Mouse (Mus musculus): Measurements from ENCODE around the gene Piwil1. TPM values are rescaled to one million over a fixed set of nuclear protein-coding genes. Genes with fewer than 3 reads are reported as not detected.

Piwil1 gene
- not detected in 2 replicates for polyA plus RNA-seq (2014; fragmentation: Nextera tagmentation; extraction: Ambion mirVana)

DNA sequence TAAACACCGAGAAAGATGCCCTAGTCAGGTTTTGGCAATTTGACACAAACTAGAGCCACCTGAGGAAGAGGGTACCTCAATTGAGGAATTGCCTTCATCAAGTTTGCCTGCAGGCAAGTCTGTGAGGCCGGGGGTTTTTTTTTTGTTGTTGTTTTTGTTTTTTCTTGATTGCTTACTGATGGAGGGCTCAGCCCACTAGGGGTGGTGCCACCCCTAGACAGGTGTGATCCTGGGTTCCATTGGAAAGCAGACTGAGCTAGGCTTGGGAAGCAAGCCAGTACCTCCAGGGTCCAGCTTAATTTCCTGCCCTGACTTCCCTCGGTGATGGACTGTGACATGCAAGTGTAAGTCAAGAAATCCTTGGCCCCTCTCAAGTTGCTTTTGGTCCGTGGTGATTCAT, at the start of gene Piwil1:
TSS of gene Piwil1 (plus strand) at position 301 of the 400 bp plus-strand sequence.
- WGBS (ENCODE audit: insufficient replicate concordance): 70% methylated on average over 4 of the region's 4 CpGs
- no peaks in the 10 kb centered on the region for H3K27me3 ChIP-seq (ENCODE audit: control insufficient read depth, insufficient read depth, low read length)
- H3K4me1 ChIP-seq (ENCODE audit: control insufficient read depth, insufficient read depth, low read length): no peaks in the 10 kb centered on the region
- no peak within 1 kb of the TSS for H3K4me2 ChIP-seq
- no peak for ATAC-seq (replicated peaks; ENCODE audit: insufficient number of reproducible peaks, low FRiP score, low TSS enrichment)
- H3K9me3 ChIP-seq (replicated peaks; ENCODE audit: control insufficient read depth, low read length): no peaks in the 10 kb centered on the region
- H3K9ac ChIP-seq (ENCODE audit: low read depth, low read length): no peak within 1 kb of the TSS
- H3K27ac ChIP-seq (ENCODE audit: low read depth, low read length): no peak within 1 kb of the TSS
- H3K36me3 ChIP-seq (ENCODE audit: control insufficient read depth, insufficient read depth, low read length): no peaks in the 10 kb centered on the region
- no peak within 1 kb of the TSS for H3K4me3 ChIP-seq (ENCODE audit: low read depth, low read length)

DNA sequence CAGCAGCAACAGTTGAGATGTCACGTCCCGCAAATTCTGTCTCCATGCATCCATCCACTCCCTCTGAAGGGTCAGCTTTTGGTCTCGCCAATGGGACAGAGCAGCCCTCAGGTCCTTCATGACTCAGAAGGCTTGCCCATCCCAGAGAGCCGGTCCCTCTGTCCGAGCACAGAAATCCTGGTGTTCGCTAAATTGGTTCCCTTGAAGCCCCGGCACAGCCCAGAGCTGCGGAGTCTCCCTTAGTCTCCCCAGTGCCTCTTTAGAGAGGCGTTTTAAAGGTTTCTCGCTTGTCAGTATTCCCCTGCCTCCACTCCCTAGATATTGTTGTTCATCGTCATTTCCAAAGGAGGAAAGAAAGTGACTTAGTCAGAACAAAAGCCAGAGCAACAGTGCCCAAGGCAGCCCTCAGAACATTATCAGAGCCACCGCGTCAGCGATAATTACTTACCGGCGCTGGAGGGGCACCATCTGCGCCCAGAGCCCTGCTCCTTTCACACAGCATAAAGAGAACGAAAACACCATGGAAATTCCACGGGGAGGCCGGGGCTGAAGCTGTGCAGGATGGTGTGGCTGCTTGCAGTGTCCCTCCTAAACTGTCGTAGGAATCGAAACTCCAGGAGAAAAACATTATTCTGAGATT, 45.7 kb upstream of the Piwil1 start:
- 49% methylated on average over 22 of the region's 22 CpGs for WGBS (ENCODE audit: insufficient replicate concordance)
- H3K9ac ChIP-seq (ENCODE audit: low read depth, low read length): no peak overlapping the region
- peak overlapping the region; percentile 29 for H3K4me2 ChIP-seq
- 0 out of 2 replicates have a peak, but pooled peaks cover 4% of the 10 kb centered on the region for H3K27me3 ChIP-seq (ENCODE audit: control insufficient read depth, insufficient read depth, low read length)
- no peaks in the 10 kb centered on the region for H3K4me1 ChIP-seq (ENCODE audit: control insufficient read depth, insufficient read depth, low read length)
- no peaks in the 10 kb centered on the region for H3K36me3 ChIP-seq (ENCODE audit: control insufficient read depth, insufficient read depth, low read length)
- ATAC-seq (replicated peaks; ENCODE audit: insufficient number of reproducible peaks, low FRiP score, low TSS enrichment): no peak
- H3K9me3 ChIP-seq (replicated peaks; ENCODE audit: control insufficient read depth, low read length): no peaks in the 10 kb centered on the region
- H3K4me3 ChIP-seq (ENCODE audit: low read depth, low read length): no peak overlapping the region
- no peak overlapping the region for H3K27ac ChIP-seq (ENCODE audit: low read depth, low read length)

DNA sequence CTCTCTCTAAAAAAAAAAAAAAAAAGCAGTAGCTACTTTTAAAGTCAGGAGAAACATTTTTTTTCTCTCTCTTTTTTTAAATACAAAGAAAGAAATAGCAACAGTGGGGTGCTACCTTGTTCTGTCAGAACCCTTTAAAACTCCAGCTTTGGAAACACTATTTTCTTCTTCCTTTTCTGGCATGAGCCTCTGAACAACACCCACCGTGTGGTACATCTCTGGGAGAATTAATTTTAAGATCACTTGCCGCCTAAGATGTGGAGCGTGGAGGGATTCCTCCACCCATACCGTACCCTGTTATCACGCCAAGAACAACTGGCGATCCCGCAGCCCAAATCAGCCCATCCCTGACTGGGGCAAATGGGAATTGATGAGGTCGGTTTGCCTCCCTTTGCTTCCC, 42.2 kb upstream of the Piwil1 start:
- H3K9me3 ChIP-seq (replicated peaks; ENCODE audit: control insufficient read depth, low read length): no peaks in the 10 kb centered on the region
- H3K4me2 ChIP-seq: no peak overlapping the region
- H3K27me3 ChIP-seq (ENCODE audit: control insufficient read depth, insufficient read depth, low read length): 0 out of 2 replicates have a peak, but pooled peaks cover 4% of the 10 kb centered on the region
- no peak overlapping the region for H3K27ac ChIP-seq (ENCODE audit: low read depth, low read length)
- H3K9ac ChIP-seq (ENCODE audit: low read depth, low read length): no peak overlapping the region
- H3K36me3 ChIP-seq (ENCODE audit: control insufficient read depth, insufficient read depth, low read length): no peaks in the 10 kb centered on the region
- WGBS (ENCODE audit: insufficient replicate concordance): 52% methylated on average over 8 of the region's 8 CpGs
- no peak overlapping the region for H3K4me3 ChIP-seq (ENCODE audit: low read depth, low read length)
- ATAC-seq (replicated peaks; ENCODE audit: insufficient number of reproducible peaks, low FRiP score, low TSS enrichment): no peak
- no peaks in the 10 kb centered on the region for H3K4me1 ChIP-seq (ENCODE audit: control insufficient read depth, insufficient read depth, low read length)

DNA sequence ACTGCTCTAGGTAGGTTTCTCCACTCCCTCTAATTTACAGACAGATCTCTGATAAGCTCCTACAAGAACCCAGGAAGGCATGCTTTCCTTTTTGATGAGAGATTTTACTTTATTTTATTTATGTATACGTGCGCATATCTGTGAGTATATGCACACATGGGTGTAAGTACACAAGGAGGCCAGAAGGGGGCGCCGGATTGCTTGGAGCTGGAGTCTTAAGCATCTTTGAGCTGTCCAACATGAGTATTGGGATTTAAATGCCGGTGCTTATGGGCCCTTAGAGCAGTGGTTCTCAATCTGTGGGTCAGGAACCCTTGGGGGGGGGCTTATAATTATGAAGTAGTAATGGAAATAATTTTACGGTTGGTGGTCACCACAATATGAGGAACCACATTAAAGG, 39.4 kb upstream of the Piwil1 start:
- Histone ChIP-seq H3K4me1 (ENCODE audit: control insufficient read depth, insufficient read depth, low read length) (no peaks in the 10 kb centered on the region), H3K27ac (ENCODE audit: low read depth, low read length) (no peak overlapping the region), H3K4me2 (no peak overlapping the region), H3K4me3 (ENCODE audit: low read depth, low read length) (no peak overlapping the region), H3K9ac (ENCODE audit: low read depth, low read length) (no peak overlapping the region), H3K9me3 (replicated peaks; ENCODE audit: control insufficient read depth, low read length) (no peaks in the 10 kb centered on the region), H3K36me3 (ENCODE audit: control insufficient read depth, insufficient read depth, low read length) (no peaks in the 10 kb centered on the region), H3K27me3 (ENCODE audit: control insufficient read depth, insufficient read depth, low read length) (0 out of 2 replicates have a peak, but pooled peaks cover 4% of the 10 kb centered on the region)
- WGBS (ENCODE audit: insufficient replicate concordance): 87% methylated on average over 6 of the region's 6 CpGs
- no peak for ATAC-seq (replicated peaks; ENCODE audit: insufficient number of reproducible peaks, low FRiP score, low TSS enrichment)

DNA sequence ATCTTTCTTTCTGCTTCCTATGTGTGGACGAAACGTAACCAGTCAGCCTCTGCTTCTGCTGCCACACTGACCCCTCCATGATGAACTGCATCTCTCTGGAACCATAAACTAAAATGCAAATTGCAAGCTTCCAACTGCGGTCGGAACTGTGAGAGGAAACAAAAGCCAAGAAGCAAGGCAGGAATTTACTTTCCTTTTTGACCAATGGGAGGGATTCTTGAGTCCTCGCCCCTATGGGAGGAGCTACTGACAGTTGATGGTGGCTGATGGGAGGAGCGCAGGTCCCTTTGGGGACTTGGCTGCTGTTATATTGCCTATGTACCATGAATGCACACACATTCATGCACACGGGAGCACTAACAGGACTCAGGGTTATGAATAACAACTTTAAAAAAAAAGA, 38.3 kb upstream of the Piwil1 start:
- Histone ChIP-seq H3K9ac (ENCODE audit: low read depth, low read length) (no peak overlapping the region), H3K4me1 (ENCODE audit: control insufficient read depth, insufficient read depth, low read length) (no peaks in the 10 kb centered on the region), H3K4me2 (no peak overlapping the region), H3K27me3 (ENCODE audit: control insufficient read depth, insufficient read depth, low read length) (0 out of 2 replicates have a peak, but pooled peaks cover 4% of the 10 kb centered on the region), H3K36me3 (ENCODE audit: control insufficient read depth, insufficient read depth, low read length) (no peaks in the 10 kb centered on the region), H3K4me3 (ENCODE audit: low read depth, low read length) (no peak overlapping the region), H3K9me3 (replicated peaks; ENCODE audit: control insufficient read depth, low read length) (no peaks in the 10 kb centered on the region), H3K27ac (ENCODE audit: low read depth, low read length) (no peak overlapping the region)
- no peak for ATAC-seq (replicated peaks; ENCODE audit: insufficient number of reproducible peaks, low FRiP score, low TSS enrichment)
- 81% methylated on average over 7 of the region's 7 CpGs for WGBS (ENCODE audit: insufficient replicate concordance)

DNA sequence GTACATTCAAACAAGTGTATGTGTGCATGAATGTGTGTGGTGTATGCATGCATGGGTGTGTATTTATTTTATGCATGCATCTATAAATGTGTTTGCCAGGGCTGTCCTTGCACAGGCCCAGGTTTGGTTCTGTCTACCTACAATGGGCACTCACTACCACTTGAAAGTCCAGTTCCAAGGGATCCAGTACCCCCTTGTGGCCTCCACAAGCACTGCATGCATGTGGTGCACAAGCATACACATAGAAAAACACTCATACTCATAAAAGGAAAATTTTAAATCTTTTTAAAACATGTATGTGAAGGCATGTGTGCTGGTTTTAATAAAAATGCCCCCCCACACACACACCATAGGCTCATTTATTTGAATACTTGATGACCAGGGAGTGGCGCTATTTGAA, 37.3 kb upstream of the Piwil1 start:
- H3K4me3 ChIP-seq (ENCODE audit: low read depth, low read length): no peak overlapping the region
- no peak overlapping the region for H3K27ac ChIP-seq (ENCODE audit: low read depth, low read length)
- 77% methylated on average over 1 of the region's 1 CpGs for WGBS (ENCODE audit: insufficient replicate concordance)
- H3K27me3 ChIP-seq (ENCODE audit: control insufficient read depth, insufficient read depth, low read length): no peaks in the 10 kb centered on the region
- no peak overlapping the region for H3K4me2 ChIP-seq
- ATAC-seq (replicated peaks; ENCODE audit: insufficient number of reproducible peaks, low FRiP score, low TSS enrichment): no peak
- H3K9ac ChIP-seq (ENCODE audit: low read depth, low read length): no peak overlapping the region
- H3K36me3 ChIP-seq (ENCODE audit: control insufficient read depth, insufficient read depth, low read length): no peaks in the 10 kb centered on the region
- no peaks in the 10 kb centered on the region for H3K4me1 ChIP-seq (ENCODE audit: control insufficient read depth, insufficient read depth, low read length)
- no peaks in the 10 kb centered on the region for H3K9me3 ChIP-seq (replicated peaks; ENCODE audit: control insufficient read depth, low read length)

DNA sequence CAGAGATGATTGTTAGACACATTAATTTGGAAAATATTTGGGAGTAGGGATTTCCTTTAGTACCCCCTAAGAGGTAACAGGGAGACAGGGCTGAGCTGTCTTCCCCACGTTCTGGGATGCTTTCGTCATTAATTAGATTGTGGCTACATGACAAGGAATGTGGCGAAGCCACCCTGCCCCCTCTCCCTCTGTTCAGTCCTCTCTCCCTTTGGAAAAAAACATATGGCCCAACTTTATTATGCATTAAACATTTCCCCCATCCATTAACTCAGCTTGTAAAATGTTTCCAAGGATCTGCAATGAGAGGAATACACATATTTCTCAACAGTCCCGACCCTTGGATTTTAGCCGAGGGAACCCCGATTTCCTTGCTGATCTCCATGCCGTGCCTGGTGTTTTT, 35.0 kb upstream of the Piwil1 start:
- H3K9ac ChIP-seq (ENCODE audit: low read depth, low read length): no peak overlapping the region
- H3K4me2 ChIP-seq: no peak overlapping the region
- no peaks in the 10 kb centered on the region for H3K27me3 ChIP-seq (ENCODE audit: control insufficient read depth, insufficient read depth, low read length)
- no peaks in the 10 kb centered on the region for H3K9me3 ChIP-seq (replicated peaks; ENCODE audit: control insufficient read depth, low read length)
- no peak for ATAC-seq (replicated peaks; ENCODE audit: insufficient number of reproducible peaks, low FRiP score, low TSS enrichment)
- H3K4me1 ChIP-seq (ENCODE audit: control insufficient read depth, insufficient read depth, low read length): no peaks in the 10 kb centered on the region
- no peak overlapping the region for H3K4me3 ChIP-seq (ENCODE audit: low read depth, low read length)
- H3K36me3 ChIP-seq (ENCODE audit: control insufficient read depth, insufficient read depth, low read length): no peaks in the 10 kb centered on the region
- H3K27ac ChIP-seq (ENCODE audit: low read depth, low read length): no peak overlapping the region
- WGBS (ENCODE audit: insufficient replicate concordance): 64% methylated on average over 7 of the region's 7 CpGs

DNA sequence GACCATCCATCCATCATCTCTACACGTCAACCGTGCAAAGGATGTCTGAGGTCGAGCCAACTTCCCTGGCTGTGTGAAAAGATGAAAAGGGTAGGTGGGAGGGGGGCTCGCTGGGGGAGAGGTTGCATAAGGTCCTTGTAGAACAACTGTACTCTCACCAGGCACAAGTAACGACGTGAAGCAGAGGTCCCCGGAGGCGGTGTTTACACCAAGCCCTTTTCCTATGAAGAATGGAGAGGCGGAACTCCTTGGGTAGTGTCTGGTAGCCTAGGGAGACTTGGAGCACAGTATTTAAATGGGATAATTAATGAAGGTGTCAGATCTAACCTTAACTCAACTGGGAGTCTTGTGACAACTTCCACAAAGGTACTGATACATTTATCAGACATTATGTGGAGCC, 28.2 kb upstream of the Piwil1 start:
- no peak overlapping the region for H3K27ac ChIP-seq (ENCODE audit: low read depth, low read length)
- WGBS (ENCODE audit: insufficient replicate concordance): 73% methylated on average over 9 of the region's 9 CpGs
- H3K27me3 ChIP-seq (ENCODE audit: control insufficient read depth, insufficient read depth, low read length): no peaks in the 10 kb centered on the region
- no peaks in the 10 kb centered on the region for H3K4me1 ChIP-seq (ENCODE audit: control insufficient read depth, insufficient read depth, low read length)
- H3K4me3 ChIP-seq (ENCODE audit: low read depth, low read length): no peak overlapping the region
- H3K4me2 ChIP-seq: no peak overlapping the region
- H3K9ac ChIP-seq (ENCODE audit: low read depth, low read length): no peak overlapping the region
- no peaks in the 10 kb centered on the region for H3K36me3 ChIP-seq (ENCODE audit: control insufficient read depth, insufficient read depth, low read length)
- ATAC-seq (replicated peaks; ENCODE audit: insufficient number of reproducible peaks, low FRiP score, low TSS enrichment): no peak
- H3K9me3 ChIP-seq (replicated peaks; ENCODE audit: control insufficient read depth, low read length): no peaks in the 10 kb centered on the region

DNA sequence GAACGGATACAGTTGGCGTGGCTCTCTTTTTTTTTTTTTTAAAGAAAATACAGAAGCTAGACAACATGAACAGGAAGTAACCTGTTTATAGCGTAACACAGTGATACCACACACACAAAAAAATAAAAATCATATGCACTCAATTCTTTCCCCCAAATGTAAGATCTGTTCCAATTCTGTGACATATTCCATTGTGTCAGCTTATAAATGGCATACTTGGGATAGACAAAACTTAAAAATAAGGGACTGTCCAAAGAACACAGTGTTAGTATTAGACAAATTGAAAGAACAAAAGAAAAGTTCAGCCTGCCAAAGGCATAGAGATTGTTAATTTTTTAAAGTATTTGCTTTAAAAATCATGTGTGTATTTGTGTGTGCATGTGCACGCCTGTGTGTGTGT, 25.0 kb upstream of the Piwil1 start:
- 84% methylated on average over 4 of the region's 4 CpGs for WGBS (ENCODE audit: insufficient replicate concordance)
- Histone ChIP-seq H3K27ac (ENCODE audit: low read depth, low read length) (no peak overlapping the region), H3K4me2 (no peak overlapping the region), H3K27me3 (ENCODE audit: control insufficient read depth, insufficient read depth, low read length) (no peaks in the 10 kb centered on the region), H3K4me1 (ENCODE audit: control insufficient read depth, insufficient read depth, low read length) (no peaks in the 10 kb centered on the region), H3K36me3 (ENCODE audit: control insufficient read depth, insufficient read depth, low read length) (no peaks in the 10 kb centered on the region), H3K4me3 (ENCODE audit: low read depth, low read length) (no peak overlapping the region), H3K9ac (ENCODE audit: low read depth, low read length) (no peak overlapping the region), H3K9me3 (replicated peaks; ENCODE audit: control insufficient read depth, low read length) (no peaks in the 10 kb centered on the region)
- ATAC-seq (replicated peaks; ENCODE audit: insufficient number of reproducible peaks, low FRiP score, low TSS enrichment): no peak

All from heart, embryonic 11.5 days (tissue).